Mouse (Mus musculus): ENCODE measurements around the gene St3gal3. TPM values are rescaled to one million over a fixed set of nuclear protein-coding genes. Genes with fewer than 3 reads are reported as not detected.

Gene St3gal3
- polyA plus RNA-seq, 1 experiment from 2014 or later = 10.8 TPM

DNA sequence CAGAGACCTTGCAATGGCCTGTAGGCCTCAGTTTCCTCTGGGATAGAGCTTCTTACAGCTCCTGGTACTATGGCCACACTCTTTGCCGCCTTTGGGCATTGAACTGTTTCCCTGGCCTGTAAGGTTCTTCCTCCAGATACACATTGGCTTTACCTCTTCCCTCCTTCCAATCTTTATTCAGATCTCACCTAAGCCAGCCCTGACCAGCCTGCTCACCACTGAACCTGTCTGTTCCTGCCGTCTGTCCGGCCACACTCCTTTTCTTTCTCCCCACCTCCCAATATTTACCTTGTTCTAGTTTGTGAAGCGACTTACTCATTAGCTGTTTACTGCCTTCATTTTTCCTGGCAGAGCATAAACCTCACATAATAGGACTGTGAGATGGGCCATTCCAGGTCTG is 155.5 kb downstream of the St3gal3 start:
- H3K9me3 ChIP-seq = no peaks in the 10 kb centered on the region
- DNase-seq (ENCODE audit: low spot score) = no peak
- H3K4me3 ChIP-seq = no peak overlapping the region
- H3K27ac ChIP-seq = no peak overlapping the region
- WGBS = 92% methylated on average over 4 of the region's 4 CpGs
- no peaks in the 10 kb centered on the region for H3K27me3 ChIP-seq (ENCODE audit: insufficient read depth, poor library complexity, severe bottlenecking)
- no peaks in the 10 kb centered on the region for H3K36me3 ChIP-seq
- peaks cover 16% of the 10 kb centered on the region for H3K4me1 ChIP-seq (replicated peaks)

DNA sequence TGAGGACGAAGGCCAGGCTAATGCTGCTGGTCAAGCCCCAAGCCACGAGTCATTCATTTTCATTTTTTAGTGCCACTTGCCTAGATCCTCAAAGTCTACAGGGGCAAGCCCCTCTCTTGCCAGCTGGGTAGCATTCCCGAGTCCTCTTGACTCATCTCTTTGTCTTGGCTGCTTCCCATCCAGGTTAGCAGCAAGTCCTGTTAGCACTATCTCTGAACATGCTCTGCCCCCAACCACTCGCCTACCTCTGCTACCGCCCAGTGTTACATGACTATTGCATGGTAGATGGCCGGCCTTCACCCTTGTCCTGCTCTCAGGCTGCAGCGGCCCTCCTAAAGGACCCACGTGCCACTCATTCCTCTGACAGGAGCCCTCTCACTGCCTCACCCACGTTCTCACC is 156.4 kb downstream of the St3gal3 start:
- Histone ChIP-seq H3K4me3 (no peak overlapping the region), H3K9me3 (no peaks in the 10 kb centered on the region), H3K27ac (no peak overlapping the region), H3K4me1 (replicated peaks) (peaks cover 16% of the 10 kb centered on the region), H3K27me3 (ENCODE audit: insufficient read depth, poor library complexity, severe bottlenecking) (no peaks in the 10 kb centered on the region), H3K36me3 (no peaks in the 10 kb centered on the region)
- DNase-seq (ENCODE audit: low spot score) = no peak
- WGBS = 93% methylated on average over 9 of the region's 9 CpGs

DNA sequence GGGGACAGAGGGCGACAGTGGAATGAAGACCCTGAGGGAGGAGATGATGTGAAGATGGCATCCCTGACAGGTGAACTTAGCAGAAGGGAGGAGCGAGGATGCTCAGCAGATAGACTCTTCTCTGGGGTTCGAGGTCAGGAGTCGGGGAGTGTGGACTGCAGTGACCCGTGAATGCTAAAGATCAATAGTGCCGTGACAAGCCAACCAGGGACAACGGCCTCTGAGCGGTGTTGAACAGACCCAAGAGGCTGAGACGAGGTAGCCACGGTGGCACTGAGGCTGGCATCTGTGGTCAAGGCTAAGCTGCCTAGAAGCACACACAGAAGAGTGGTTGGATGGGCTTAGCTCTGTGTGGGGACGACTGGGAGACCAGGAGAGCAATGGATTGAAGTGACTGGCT is 156.9 kb downstream of the St3gal3 start:
- Histone ChIP-seq H3K4me3 (no peak overlapping the region), H3K4me1 (replicated peaks) (peaks cover 16% of the 10 kb centered on the region), H3K27me3 (ENCODE audit: insufficient read depth, poor library complexity, severe bottlenecking) (no peaks in the 10 kb centered on the region), H3K36me3 (no peaks in the 10 kb centered on the region), H3K9me3 (no peaks in the 10 kb centered on the region), H3K27ac (no peak overlapping the region)
- no peak for DNase-seq (ENCODE audit: low spot score)
- WGBS = 88% methylated on average over 11 of the region's 11 CpGs

- Histone ChIP-seq H3K27me3 (ENCODE audit: insufficient read depth, poor library complexity, severe bottlenecking) (no peaks in the 10 kb centered on the region), H3K36me3 (no peaks in the 10 kb centered on the region), H3K4me1 (replicated peaks) (peaks cover 12% of the 10 kb centered on the region), H3K27ac (0 out of 2 replicates have a peak overlapping the region, but pooled peaks have one; percentile 5), H3K9me3 (no peaks in the 10 kb centered on the region), H3K4me3 (no peak overlapping the region)
- no peak for DNase-seq (ENCODE audit: low spot score)
- 80% methylated on average over 9 of the region's 9 CpGs for WGBS
Measured at GRCm38 (mm10) chr4:117977371-117977770, 157.3 kb downstream of the St3gal3 start.

DNA sequence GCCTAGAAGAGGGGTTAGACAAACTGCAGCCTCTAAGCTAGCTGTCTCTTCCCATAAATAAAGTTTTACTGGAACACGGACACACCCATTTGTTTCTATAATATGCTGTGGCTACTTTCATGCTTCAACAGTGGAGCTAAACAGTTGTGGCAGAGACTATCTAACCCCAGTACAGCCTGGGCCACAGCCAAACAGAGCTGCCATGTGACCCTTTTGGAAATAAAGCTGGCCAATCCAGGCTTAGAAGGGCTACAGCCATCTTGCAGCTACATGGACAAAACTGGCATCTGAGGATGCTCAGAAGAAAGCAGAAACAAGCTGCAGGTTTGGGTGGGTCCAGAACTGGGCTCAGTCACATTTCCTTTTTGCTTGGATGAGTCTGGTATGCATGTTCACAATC is 158.9 kb downstream of the St3gal3 start:
- H3K27me3 ChIP-seq (ENCODE audit: insufficient read depth, poor library complexity, severe bottlenecking) = no peaks in the 10 kb centered on the region
- no peak for DNase-seq (ENCODE audit: low spot score)
- H3K36me3 ChIP-seq = no peaks in the 10 kb centered on the region
- no peak overlapping the region for H3K27ac ChIP-seq
- WGBS = 91% methylated on average over 1 of the region's 1 CpGs
- no peaks in the 10 kb centered on the region for H3K9me3 ChIP-seq
- H3K4me1 ChIP-seq (replicated peaks) = peaks cover 12% of the 10 kb centered on the region
- no peak overlapping the region for H3K4me3 ChIP-seq

- Histone ChIP-seq H3K27ac (no peak overlapping the region), H3K4me3 (no peak overlapping the region), H3K9me3 (no peaks in the 10 kb centered on the region), H3K4me1 (replicated peaks) (peaks cover 12% of the 10 kb centered on the region), H3K27me3 (ENCODE audit: insufficient read depth, poor library complexity, severe bottlenecking) (no peaks in the 10 kb centered on the region), H3K36me3 (no peaks in the 10 kb centered on the region)
- no peak for DNase-seq (ENCODE audit: low spot score)
- 81% methylated on average over 5 of the region's 5 CpGs for WGBS
Measured at GRCm38 (mm10) chr4:117974719-117975118, 160.0 kb downstream of the St3gal3 start.

- Histone ChIP-seq H3K4me1 (replicated peaks) (peaks cover 8% of the 10 kb centered on the region), H3K4me3 (no peak overlapping the region), H3K9me3 (no peaks in the 10 kb centered on the region), H3K36me3 (no peaks in the 10 kb centered on the region), H3K27ac (0 out of 2 replicates have a peak overlapping the region, but pooled peaks have one; percentile 17), H3K27me3 (ENCODE audit: insufficient read depth, poor library complexity, severe bottlenecking) (no peaks in the 10 kb centered on the region)
- DNase-seq (ENCODE audit: low spot score) = no peak
- WGBS = 51% methylated on average over 10 of the region's 10 CpGs
Measured at GRCm38 (mm10) chr4:117972999-117973398, 161.7 kb downstream of the St3gal3 start.

DNA sequence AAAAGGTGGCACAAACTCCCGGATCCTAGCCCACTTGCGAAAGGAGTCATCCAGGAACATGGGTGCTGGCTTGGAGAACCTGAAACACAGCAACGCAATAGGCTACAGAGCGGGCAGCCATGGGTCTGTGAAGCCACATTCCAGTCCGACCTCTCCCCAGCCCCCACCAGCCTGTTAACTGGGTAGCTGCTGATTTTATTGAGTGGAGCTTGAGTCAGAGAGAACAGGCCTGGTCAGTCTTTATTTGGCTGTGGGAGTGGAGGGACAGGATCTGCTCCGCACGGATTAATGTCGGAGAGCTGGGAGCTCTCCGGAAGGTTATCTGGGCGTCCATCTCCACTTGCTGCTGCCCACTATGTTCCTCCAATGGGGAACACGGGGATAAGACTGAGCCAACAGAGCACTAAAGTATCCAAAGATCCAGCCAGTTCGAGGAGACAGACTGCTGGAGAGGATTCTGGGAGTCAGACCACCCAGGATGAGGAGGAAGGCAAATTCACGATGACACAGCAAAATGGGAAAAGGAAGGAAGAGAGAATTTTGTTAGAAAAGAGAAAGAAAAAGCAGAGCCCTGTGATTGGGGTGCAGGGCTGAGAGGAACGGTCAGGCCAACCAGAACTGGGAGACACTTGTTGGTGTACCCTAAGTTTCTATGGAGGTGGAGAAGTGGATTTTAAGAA is 170.2 kb downstream of the St3gal3 start:
- no peaks in the 10 kb centered on the region for H3K27me3 ChIP-seq (ENCODE audit: insufficient read depth, poor library complexity, severe bottlenecking)
- H3K4me3 ChIP-seq = no peak overlapping the region
- no peak overlapping the region for H3K27ac ChIP-seq
- DNase-seq (ENCODE audit: low spot score) = no peak
- no peaks in the 10 kb centered on the region for H3K9me3 ChIP-seq
- H3K36me3 ChIP-seq = peaks cover 30% of the 10 kb centered on the region
- H3K4me1 ChIP-seq (replicated peaks) = peaks cover 24% of the 10 kb centered on the region
- 88% methylated on average over 14 of the region's 14 CpGs for WGBS

GRCm38 (mm10) chr4:117957492-117957891 is 177.2 kb downstream of the St3gal3 start:
- WGBS = 66% methylated on average over 4 of the region's 4 CpGs
- Histone ChIP-seq H3K27me3 (ENCODE audit: insufficient read depth, poor library complexity, severe bottlenecking) (no peaks in the 10 kb centered on the region), H3K4me1 (replicated peaks) (peaks cover 12% of the 10 kb centered on the region), H3K9me3 (peaks cover under 1% of the 10 kb centered on the region; the same call in 1 of the 2 replicates), H3K36me3 (peaks cover 68% of the 10 kb centered on the region), H3K4me3 (no peak overlapping the region), H3K27ac (0 out of 2 replicates have a peak overlapping the region, but pooled peaks have one; percentile 12)
- no peak for DNase-seq (ENCODE audit: low spot score)

GRCm38 (mm10) chr4:117947493-117947892 is 187.2 kb downstream of the St3gal3 start:
- H3K36me3 ChIP-seq = peaks cover 25% of the 10 kb centered on the region
- peaks cover 4% of the 10 kb centered on the region for H3K9me3 ChIP-seq
- H3K27ac ChIP-seq = no peak overlapping the region
- DNase-seq (ENCODE audit: low spot score) = no peak
- WGBS = 92% methylated on average over 7 of the region's 7 CpGs
- no peaks in the 10 kb centered on the region for H3K27me3 ChIP-seq (ENCODE audit: insufficient read depth, poor library complexity, severe bottlenecking)
- H3K4me1 ChIP-seq (replicated peaks) = peaks cover 16% of the 10 kb centered on the region
- H3K4me3 ChIP-seq = no peak overlapping the region

DNA sequence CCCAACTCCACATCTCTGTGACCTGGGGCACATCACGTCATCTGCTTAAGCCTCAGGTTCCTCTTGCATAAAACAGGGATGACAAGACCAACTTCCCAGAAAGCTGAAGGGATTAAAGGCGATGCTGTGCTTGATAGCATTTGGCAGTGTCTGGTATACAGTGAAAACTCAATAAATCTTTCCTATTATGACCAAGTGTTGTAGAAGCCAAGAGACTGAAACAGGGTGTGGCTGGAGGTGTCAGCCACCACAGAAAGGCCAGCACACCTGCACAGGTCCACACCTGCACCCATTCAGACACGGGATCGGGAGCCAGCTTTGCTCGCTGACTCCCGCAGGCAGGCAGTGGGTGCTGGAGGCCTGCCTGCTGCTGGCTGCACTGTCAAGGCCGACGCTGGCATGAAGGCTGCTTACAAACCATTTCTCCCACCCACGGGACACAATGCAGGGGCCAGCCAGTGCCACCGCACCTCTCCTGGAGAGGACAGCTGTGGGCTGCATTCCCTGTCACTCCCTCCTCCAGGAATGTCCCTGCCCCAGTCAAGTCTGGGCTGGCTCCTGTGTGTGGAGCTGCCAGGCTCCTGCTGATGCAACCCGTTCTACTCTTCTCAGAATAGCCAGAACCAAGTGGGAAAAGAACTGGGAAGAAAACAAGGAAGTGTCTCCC is 187.9 kb downstream of the St3gal3 start:
- peaks cover 17% of the 10 kb centered on the region for H3K4me1 ChIP-seq (replicated peaks)
- no peaks in the 10 kb centered on the region for H3K9me3 ChIP-seq
- H3K27me3 ChIP-seq (ENCODE audit: insufficient read depth, poor library complexity, severe bottlenecking) = no peaks in the 10 kb centered on the region
- no peak for DNase-seq (ENCODE audit: low spot score)
- no peak overlapping the region for H3K4me3 ChIP-seq
- H3K36me3 ChIP-seq = peaks cover 18% of the 10 kb centered on the region
- no peak overlapping the region for H3K27ac ChIP-seq
- 86% methylated on average over 11 of the region's 11 CpGs for WGBS

GRCm38 (mm10) chr4:117943317-117943716 is 191.4 kb downstream of the St3gal3 start:
- Histone ChIP-seq H3K4me1 (replicated peaks) (peaks cover 14% of the 10 kb centered on the region), H3K9me3 (no peaks in the 10 kb centered on the region), H3K27ac (peak overlapping the region; percentile 79), H3K36me3 (peaks cover 26% of the 10 kb centered on the region), H3K27me3 (ENCODE audit: insufficient read depth, poor library complexity, severe bottlenecking) (no peaks in the 10 kb centered on the region), H3K4me3 (no peak overlapping the region)
- peak; percentile 24 for DNase-seq (ENCODE audit: low spot score)
- 44% methylated on average over 5 of the region's 5 CpGs for WGBS

GRCm38 (mm10) chr4:117936964-117937363 is 197.8 kb downstream of the St3gal3 start:
- Histone ChIP-seq H3K27me3 (ENCODE audit: insufficient read depth, poor library complexity, severe bottlenecking) (no peaks in the 10 kb centered on the region), H3K9me3 (no peaks in the 10 kb centered on the region), H3K27ac (no peak overlapping the region), H3K4me1 (replicated peaks) (no peaks in the 10 kb centered on the region), H3K36me3 (peaks cover 32% of the 10 kb centered on the region), H3K4me3 (no peak overlapping the region)
- 94% methylated on average over 5 of the region's 5 CpGs for whole genome bisulfite sequencing
- DNase-seq (ENCODE audit: low spot score) = no peak

All from hindbrain, embryonic 10.5 days (tissue).